Mouse (Mus musculus): ENCODE data around the gene Gngt2.

The Gngt2 gene

GRCm38 (mm10) chr11:95837059-95837458 is at the start of gene Gngt2:
Gene Gngt2, plus strand, starts transcription at chr11:95837216.
- ATAC-seq (ENCODE audit: low TSS enrichment), result peak; percentile 32; the same call in 1 of the 2 replicates

- ATAC-seq (ENCODE audit: low TSS enrichment), result no peak
These were observed 47.5 kb upstream of the Gngt2 start for GRCm38 (mm10) chr11:95789451-95789891.

- peak; percentile 76 for ATAC-seq (ENCODE audit: low TSS enrichment)
These were observed 45.2 kb upstream of the Gngt2 start for GRCm38 (mm10) chr11:95791787-95792186.

GRCm38 (mm10) chr11:95792950-95793509 is 44.0 kb upstream of the Gngt2 start:
- ATAC-seq (ENCODE audit: low TSS enrichment), result no peak

GRCm38 (mm10) chr11:95794201-95794600 is 42.8 kb upstream of the Gngt2 start:
- ATAC-seq (ENCODE audit: low TSS enrichment), result no peak

- no peak for ATAC-seq (ENCODE audit: low TSS enrichment)
These were observed 41.4 kb upstream of the Gngt2 start for GRCm38 (mm10) chr11:95795582-95795981.

- ATAC-seq (ENCODE audit: low TSS enrichment), result no peak
These were observed 32.0 kb upstream of the Gngt2 start for GRCm38 (mm10) chr11:95805010-95805409.

- no peak for ATAC-seq (ENCODE audit: low TSS enrichment)
These were observed 31.5 kb upstream of the Gngt2 start for GRCm38 (mm10) chr11:95805527-95805926.

- no peak for ATAC-seq (ENCODE audit: low TSS enrichment)
These were observed 29.1 kb upstream of the Gngt2 start for GRCm38 (mm10) chr11:95807884-95808283.

- ATAC-seq (ENCODE audit: low TSS enrichment), result no peak
These were observed 28.5 kb upstream of the Gngt2 start for GRCm38 (mm10) chr11:95808448-95809011.

GRCm38 (mm10) chr11:95809603-95810002 is 27.4 kb upstream of the Gngt2 start:
- ATAC-seq (ENCODE audit: low TSS enrichment), result no peak

- no peak for ATAC-seq (ENCODE audit: low TSS enrichment)
These were observed 26.2 kb upstream of the Gngt2 start for GRCm38 (mm10) chr11:95810828-95811227.

- no peak for ATAC-seq (ENCODE audit: low TSS enrichment)
These were observed 25.3 kb upstream of the Gngt2 start for GRCm38 (mm10) chr11:95811741-95812140.

GRCm38 (mm10) chr11:95812224-95812623 is 24.8 kb upstream of the Gngt2 start:
- peak; percentile 23; the same call in 1 of the 2 replicates for ATAC-seq (ENCODE audit: low TSS enrichment)

GRCm38 (mm10) chr11:95814101-95814500 is 22.9 kb upstream of the Gngt2 start:
- ATAC-seq (ENCODE audit: low TSS enrichment), result no peak

GRCm38 (mm10) chr11:95814857-95815256 is 22.2 kb upstream of the Gngt2 start:
- ATAC-seq (ENCODE audit: low TSS enrichment), result no peak

GRCm38 (mm10) chr11:95815412-95815811 is 21.6 kb upstream of the Gngt2 start:
- ATAC-seq (ENCODE audit: low TSS enrichment), result no peak

GRCm38 (mm10) chr11:95819138-95819537 is 17.9 kb upstream of the Gngt2 start:
- ATAC-seq (ENCODE audit: low TSS enrichment), result no peak

GRCm38 (mm10) chr11:95821511-95821910 is 15.5 kb upstream of the Gngt2 start:
- ATAC-seq (ENCODE audit: low TSS enrichment), result no peak

GRCm38 (mm10) chr11:95822437-95822836 is 14.6 kb upstream of the Gngt2 start:
- ATAC-seq (ENCODE audit: low TSS enrichment), result no peak

- peak; percentile 94 for ATAC-seq (ENCODE audit: low TSS enrichment)
These were observed 12.7 kb upstream of the Gngt2 start, which contains the start of gene Phospho1 for GRCm38 (mm10) chr11:95824071-95824876. Gene Phospho1, plus strand, starts transcription at chr11:95824499.

GRCm38 (mm10) chr11:95824877-95825243 is 12.2 kb upstream of the Gngt2 start:
- ATAC-seq (ENCODE audit: low TSS enrichment), result peak; percentile 31

- ATAC-seq (ENCODE audit: low TSS enrichment), result no peak
These were observed 11.4 kb upstream of the Gngt2 start for GRCm38 (mm10) chr11:95825625-95826024.
